Mouse (Mus musculus): ENCODE results near the gene 2210407C18Rik.

The 2210407C18Rik gene

DNA sequence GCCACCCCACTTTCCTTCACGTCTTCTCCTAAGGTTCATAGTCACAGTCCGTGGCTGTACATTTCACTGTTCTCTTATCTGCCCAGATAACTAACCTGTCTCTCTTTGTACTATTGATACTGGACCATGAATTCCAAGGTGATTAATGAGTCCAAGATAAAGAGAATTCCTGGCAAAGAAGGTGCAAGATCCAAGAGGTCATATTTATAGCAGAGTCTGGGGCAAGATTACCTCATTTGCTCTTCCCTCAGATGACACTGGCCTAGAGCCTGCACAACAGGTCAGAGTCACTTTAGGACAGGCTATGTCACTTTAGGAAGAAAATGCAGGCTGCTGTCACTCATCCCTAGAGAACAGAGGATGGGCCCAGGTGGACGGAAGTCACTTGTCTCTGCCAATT is 10.6 kb downstream of the 2210407C18Rik start:
- in situ Hi-C loops (cut with MboI; ENCODE audit: low pct_unique_long_range_greater_than_20kb in 1 of 2, low sequenced_read_pairs in 2 of 2, unreplicated experiment in 1 of 2) = no loop called here

DNA sequence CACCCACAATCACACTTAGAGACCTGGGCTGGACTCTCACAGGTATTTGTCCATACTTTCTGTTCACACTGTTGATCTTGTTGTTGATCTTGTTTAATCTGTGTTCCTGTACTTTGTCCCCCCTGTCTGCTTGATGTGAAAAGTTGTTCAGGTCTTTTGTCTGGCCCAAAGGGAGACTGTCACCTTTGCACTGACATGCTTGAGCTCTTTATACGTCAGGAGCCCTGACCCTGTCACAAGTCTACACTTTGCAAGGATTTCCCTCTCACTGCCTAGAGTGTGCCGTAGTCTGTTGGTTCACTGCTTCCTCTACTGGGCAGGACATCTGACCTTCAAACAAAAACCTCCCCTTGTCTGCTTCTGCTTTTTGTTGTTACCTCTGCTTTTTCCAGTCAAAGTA is 11.2 kb downstream of the 2210407C18Rik start:
- in situ Hi-C loops (cut with MboI; ENCODE audit: low pct_unique_long_range_greater_than_20kb in 1 of 2, low sequenced_read_pairs in 2 of 2, unreplicated experiment in 1 of 2) = no loop called here

DNA sequence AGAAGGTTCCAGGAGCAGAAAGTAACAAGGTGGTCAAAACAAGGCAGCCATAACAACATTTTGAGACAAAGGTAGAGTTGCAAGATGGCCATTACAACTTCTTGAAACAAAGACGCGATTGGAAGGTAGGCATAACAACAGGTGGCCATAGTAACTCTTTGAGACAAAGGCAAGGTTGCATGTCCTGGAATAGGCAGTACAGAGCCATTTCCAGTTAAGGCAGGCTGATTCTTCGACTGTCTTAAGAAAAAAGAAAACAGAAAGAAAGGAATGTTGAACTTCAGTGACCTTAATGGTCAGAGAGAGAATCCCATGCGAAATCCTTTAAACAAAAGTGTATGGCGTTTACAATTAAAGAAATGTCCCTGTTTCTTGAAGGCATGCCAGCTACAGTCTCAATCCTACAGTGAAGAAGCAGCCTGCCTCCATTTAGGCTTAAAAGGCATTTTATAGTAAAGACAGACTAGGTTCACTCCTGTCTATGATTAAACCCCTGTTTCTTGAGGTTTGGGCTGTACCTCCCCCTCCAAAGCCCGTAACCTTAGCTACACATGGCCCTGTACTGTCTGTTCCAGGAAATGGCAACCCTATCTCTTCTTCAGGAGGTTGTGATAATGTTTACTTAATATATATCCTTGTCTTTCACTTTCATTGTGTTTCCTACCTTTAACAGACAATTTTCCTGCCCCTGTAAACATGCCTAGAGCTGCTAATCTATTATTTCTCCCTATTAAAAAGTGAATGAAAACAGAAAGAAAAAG is 12.9 kb downstream of the 2210407C18Rik start:
- in situ Hi-C loops (cut with MboI; ENCODE audit: low pct_unique_long_range_greater_than_20kb in 1 of 2, low sequenced_read_pairs in 2 of 2, unreplicated experiment in 1 of 2) = no loop called here

- in situ Hi-C loops (cut with MboI; ENCODE audit: low pct_unique_long_range_greater_than_20kb in 1 of 2, low sequenced_read_pairs in 2 of 2, unreplicated experiment in 1 of 2) = no loop called here
These were observed 13.8 kb downstream of the 2210407C18Rik start for GRCm38 (mm10) chr11:58602062-58602461.

DNA sequence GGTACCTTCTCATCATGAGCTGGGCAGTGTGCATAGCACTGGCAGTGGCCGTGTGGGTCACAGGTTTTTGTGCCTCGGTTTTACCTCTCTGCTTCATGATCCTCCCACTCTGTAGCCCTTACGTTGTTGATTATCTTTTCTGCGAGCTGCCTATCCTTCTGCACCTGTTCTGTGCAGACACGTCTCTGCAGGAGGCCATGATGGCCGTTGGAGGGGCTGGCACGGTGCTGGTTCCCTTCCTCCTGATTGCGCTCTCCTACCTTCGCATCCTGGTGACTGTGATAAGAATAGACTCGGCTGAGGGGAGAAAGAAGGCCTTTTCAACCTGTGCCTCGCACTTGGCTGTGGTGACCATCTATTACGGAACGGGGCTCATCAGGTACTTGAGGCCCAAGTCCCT is 18.0 kb downstream of the 2210407C18Rik start:
- in situ Hi-C loops (cut with MboI; ENCODE audit: low pct_unique_long_range_greater_than_20kb in 1 of 2, low sequenced_read_pairs in 2 of 2, unreplicated experiment in 1 of 2) = no loop called here

DNA sequence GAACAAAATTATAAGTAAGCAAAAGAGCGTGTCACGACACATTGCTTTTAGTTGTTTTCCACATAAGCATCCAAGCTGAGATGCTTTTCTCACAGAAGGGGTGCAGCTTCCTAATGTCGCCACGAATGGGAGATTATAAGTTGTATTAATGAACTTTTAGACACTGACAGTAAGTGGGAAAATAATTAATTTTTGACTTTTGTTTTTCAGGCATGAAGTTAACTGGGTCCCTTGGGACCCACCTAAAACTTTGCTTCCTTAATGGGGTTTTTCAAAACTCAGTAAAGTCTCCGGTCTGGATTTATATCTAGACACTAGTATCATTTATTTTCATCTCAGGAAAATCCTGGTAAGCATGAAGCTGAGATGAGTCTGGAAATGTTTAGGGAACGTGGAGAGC is 21.1 kb downstream of the 2210407C18Rik start, which contains the start of gene Olfr324:
Gene Olfr324, plus strand, starts transcription at position 301 of the 400 bp plus-strand sequence.
- in situ Hi-C loops (cut with MboI; ENCODE audit: low pct_unique_long_range_greater_than_20kb in 1 of 2, low sequenced_read_pairs in 2 of 2, unreplicated experiment in 1 of 2) = no loop called here

DNA sequence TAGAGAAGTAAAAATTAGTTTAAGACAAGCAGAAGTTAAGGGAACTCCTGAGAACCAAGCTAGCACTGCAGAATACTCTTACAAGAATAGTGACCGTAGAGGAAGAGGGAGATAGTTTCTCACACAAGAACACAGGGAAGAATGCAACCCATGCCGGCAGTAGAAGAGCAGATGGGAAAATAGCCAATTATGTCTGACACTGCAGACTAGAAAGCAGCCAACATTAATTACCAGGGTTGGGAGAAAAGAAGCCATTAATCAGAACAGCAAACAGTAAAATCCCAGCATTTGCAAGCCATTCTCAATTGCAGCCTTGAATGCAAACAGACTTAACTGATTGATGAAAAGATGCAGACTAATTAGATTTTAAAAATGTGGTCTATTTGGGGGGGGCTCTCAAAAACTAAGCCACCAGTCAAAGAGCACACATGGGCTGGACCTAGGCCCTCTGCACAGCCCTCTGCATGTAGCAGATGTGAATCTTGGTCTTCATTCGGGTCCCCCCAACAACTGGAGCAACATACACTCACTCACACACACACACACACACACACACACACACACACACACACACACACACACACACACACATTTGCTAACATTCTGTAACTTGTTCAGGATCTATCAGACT is 27.1 kb downstream of the 2210407C18Rik start:
- in situ Hi-C loops (cut with MboI; ENCODE audit: low pct_unique_long_range_greater_than_20kb in 1 of 2, low sequenced_read_pairs in 2 of 2, unreplicated experiment in 1 of 2) = no loop called here

GRCm38 (mm10) chr11:58587898-58588348 is 28.0 kb downstream of the 2210407C18Rik start:
- in situ Hi-C loops (cut with MboI; ENCODE audit: low pct_unique_long_range_greater_than_20kb in 1 of 2, low sequenced_read_pairs in 2 of 2, unreplicated experiment in 1 of 2) = no loop called here

GRCm38 (mm10) chr11:58578636-58579035 is 37.2 kb downstream of the 2210407C18Rik start:
- in situ Hi-C loops (cut with MboI; ENCODE audit: low pct_unique_long_range_greater_than_20kb in 1 of 2, low sequenced_read_pairs in 2 of 2, unreplicated experiment in 1 of 2) = no loop called here

- in situ Hi-C loops (cut with MboI; ENCODE audit: low pct_unique_long_range_greater_than_20kb in 1 of 2, low sequenced_read_pairs in 2 of 2, unreplicated experiment in 1 of 2) = no loop called here
These were observed 38.4 kb downstream of the 2210407C18Rik start, which contains the start of gene Olfr325 for GRCm38 (mm10) chr11:58577430-58577829. Olfr325 (plus strand) TSS chr11:58577730.

- in situ Hi-C loops (cut with MboI; ENCODE audit: low pct_unique_long_range_greater_than_20kb in 1 of 2, low sequenced_read_pairs in 2 of 2, unreplicated experiment in 1 of 2) = no loop called here
These were observed 45.5 kb downstream of the 2210407C18Rik start, which contains the start of gene Olfr224 for GRCm38 (mm10) chr11:58570405-58570804. Olfr224 (minus strand) TSS chr11:58570553.
